Mouse (Mus musculus): Measurements from ENCODE around the gene Gm30191. TPM values are rescaled to one million over a fixed set of nuclear protein-coding genes. Genes with fewer than 3 reads are reported as not detected.

Gene Gm30191
- total and polyA plus RNA-seq, 2 experiments: not detected

DNA sequence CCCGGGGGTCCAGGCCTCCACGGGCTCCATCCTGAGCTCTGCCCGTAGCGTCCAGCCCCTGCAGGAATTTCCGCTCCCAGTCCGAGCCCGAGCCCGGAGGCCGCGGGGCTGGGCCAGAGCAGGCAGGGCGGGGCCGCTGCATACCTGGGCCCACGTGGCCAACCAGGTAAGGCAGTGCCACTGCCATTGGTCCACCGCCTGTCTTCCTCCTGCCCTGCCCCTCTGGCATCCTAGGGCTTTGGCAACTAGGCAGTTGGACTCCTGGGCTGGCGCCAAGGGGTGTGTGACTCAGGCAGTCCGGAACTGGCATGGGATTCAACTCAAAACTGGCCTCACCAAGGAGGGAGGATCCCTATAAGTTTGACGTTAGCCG lies 8.5 kb upstream of the Gm30191 start, which contains the start of gene Cnksr1:
Gene Cnksr1 (minus strand): TSS at position 121 of the 373 bp plus-strand sequence.
- Histone ChIP-seq H3K4me3 (ENCODE audit: insufficient read depth, low read depth, low read length) (no peak within 1 kb of the TSS), H3K36me3 (ENCODE audit: control insufficient read depth, insufficient read depth, low read length) (no peaks in the 10 kb centered on the region), H3K27ac (replicated peaks; ENCODE audit: insufficient read depth, low read depth, low read length) (no peak within 1 kb of the TSS; the same call in 1 of the 2 replicates), H3K79me2 (ENCODE audit: control insufficient read depth, insufficient read depth, low read length) (no peaks in the 10 kb centered on the region), H3K4me1 (ENCODE audit: control insufficient read depth, insufficient read depth, low read length) (peaks cover 4% of the 10 kb centered on the region), H3K27me3 (ENCODE audit: control insufficient read depth, insufficient read depth, low read length) (no peaks in the 10 kb centered on the region), H3K9ac (ENCODE audit: low read depth, low read length) (no peak within 1 kb of the TSS)
- DNase-seq (ENCODE audit: extremely low read depth, low read depth, low spot score): peak; percentile 79
- WGBS: 4% methylated on average over 18 of the region's 18 CpGs
- TF ChIP-seq CTCF (IDR thresholded peaks at IDR 0.05; ENCODE audit: low read depth, low read length): no peak
- TF ChIP-seq POLR2A (IDR thresholded peaks at IDR 0.05; ENCODE audit: extremely low read depth, insufficient read depth, low read length): no peak

DNA sequence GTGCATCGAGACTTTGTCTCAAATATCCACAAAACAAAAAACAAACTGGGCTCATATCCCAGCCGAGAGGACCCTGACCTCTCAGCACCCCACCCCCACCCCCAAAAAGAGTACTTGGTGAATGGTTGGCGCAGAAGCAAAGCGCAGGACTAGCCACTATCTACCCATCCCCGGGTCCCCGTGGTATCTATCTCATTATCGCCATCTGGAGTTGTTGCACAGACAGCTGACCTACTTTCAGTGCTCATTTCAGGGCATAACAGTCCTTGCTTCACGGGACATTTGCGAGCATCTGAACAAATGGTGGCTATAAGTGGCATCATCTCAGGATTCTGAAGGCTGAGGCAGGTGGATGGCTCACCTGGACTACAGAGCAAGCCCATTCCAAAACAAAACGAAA lies 8.0 kb upstream of the Gm30191 start:
- H3K27ac ChIP-seq (replicated peaks; ENCODE audit: insufficient read depth, low read depth, low read length): no peak overlapping the region; the same call in 1 of the 2 replicates
- no peak for DNase-seq (ENCODE audit: extremely low read depth, low read depth, low spot score)
- TF ChIP-seq CTCF (IDR thresholded peaks at IDR 0.05; ENCODE audit: low read depth, low read length) (no peak), POLR2A (IDR thresholded peaks at IDR 0.05; ENCODE audit: extremely low read depth, insufficient read depth, low read length) (no peak)
- no peak overlapping the region for H3K4me3 ChIP-seq (ENCODE audit: insufficient read depth, low read depth, low read length)
- no peaks in the 10 kb centered on the region for H3K36me3 ChIP-seq (ENCODE audit: control insufficient read depth, insufficient read depth, low read length)
- H3K9ac ChIP-seq (ENCODE audit: low read depth, low read length): no peak overlapping the region
- H3K79me2 ChIP-seq (ENCODE audit: control insufficient read depth, insufficient read depth, low read length): no peaks in the 10 kb centered on the region
- 7% methylated on average over 10 of the region's 10 CpGs for WGBS
- H3K4me1 ChIP-seq (ENCODE audit: control insufficient read depth, insufficient read depth, low read length): peaks cover 4% of the 10 kb centered on the region
- H3K27me3 ChIP-seq (ENCODE audit: control insufficient read depth, insufficient read depth, low read length): no peaks in the 10 kb centered on the region

DNA sequence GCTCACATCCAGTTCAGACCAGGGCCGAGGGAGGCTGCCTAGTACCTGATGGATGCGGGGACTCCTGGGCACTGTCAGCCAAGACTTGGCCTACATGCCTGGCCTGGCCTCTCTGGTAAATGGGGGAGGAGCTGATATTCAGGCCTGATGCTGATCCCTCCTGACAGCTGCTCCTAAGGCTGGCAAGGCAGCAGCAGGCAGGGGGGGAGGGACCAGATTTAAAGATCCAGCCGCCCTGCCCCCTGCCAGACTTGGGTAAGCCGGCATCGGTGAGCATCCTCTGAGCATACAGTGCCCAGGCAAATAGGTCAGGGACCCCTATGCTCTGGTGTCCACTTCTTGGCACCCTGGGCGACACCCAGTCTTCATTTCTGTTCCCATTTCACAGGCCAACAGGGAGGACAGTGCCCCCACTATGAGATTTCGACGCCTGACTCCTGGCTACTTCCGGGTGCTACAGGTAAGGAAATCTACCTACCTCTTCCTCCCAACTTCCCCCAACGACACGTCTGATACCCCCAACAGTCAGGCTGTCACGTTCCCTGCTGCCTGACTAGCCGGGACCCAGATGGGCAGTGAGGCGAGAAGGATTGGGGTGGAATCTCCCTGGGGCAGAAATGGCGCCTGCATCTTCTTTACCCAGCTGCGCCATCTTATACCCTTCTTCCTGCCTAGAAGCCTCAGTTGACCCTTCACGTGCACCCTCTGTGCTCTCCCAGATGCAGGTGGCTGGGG lies 3.1 kb upstream of the Gm30191 start, which contains the start of gene E130218I03Rik:
Gene E130218I03Rik (plus strand): TSS at position 147 of the 735 bp plus-strand sequence.
- 95% methylated on average over 17 of the region's 17 CpGs for WGBS
- DNase-seq (ENCODE audit: extremely low read depth, low read depth, low spot score): no peak
- TF ChIP-seq POLR2A (IDR thresholded peaks at IDR 0.05; ENCODE audit: extremely low read depth, insufficient read depth, low read length): no peak
- no peak for TF ChIP-seq CTCF (IDR thresholded peaks at IDR 0.05; ENCODE audit: low read depth, low read length)
- H3K36me3 ChIP-seq (ENCODE audit: control insufficient read depth, insufficient read depth, low read length): no peaks in the 10 kb centered on the region
- H3K9ac ChIP-seq (ENCODE audit: low read depth, low read length): no peak within 1 kb of the TSS
- peaks cover 2% of the 10 kb centered on the region for H3K4me1 ChIP-seq (ENCODE audit: control insufficient read depth, insufficient read depth, low read length)
- H3K27me3 ChIP-seq (ENCODE audit: control insufficient read depth, insufficient read depth, low read length): no peaks in the 10 kb centered on the region
- H3K4me3 ChIP-seq (ENCODE audit: insufficient read depth, low read depth, low read length): no peak within 1 kb of the TSS
- H3K27ac ChIP-seq (replicated peaks; ENCODE audit: insufficient read depth, low read depth, low read length): no peak within 1 kb of the TSS
- no peaks in the 10 kb centered on the region for H3K79me2 ChIP-seq (ENCODE audit: control insufficient read depth, insufficient read depth, low read length)

DNA sequence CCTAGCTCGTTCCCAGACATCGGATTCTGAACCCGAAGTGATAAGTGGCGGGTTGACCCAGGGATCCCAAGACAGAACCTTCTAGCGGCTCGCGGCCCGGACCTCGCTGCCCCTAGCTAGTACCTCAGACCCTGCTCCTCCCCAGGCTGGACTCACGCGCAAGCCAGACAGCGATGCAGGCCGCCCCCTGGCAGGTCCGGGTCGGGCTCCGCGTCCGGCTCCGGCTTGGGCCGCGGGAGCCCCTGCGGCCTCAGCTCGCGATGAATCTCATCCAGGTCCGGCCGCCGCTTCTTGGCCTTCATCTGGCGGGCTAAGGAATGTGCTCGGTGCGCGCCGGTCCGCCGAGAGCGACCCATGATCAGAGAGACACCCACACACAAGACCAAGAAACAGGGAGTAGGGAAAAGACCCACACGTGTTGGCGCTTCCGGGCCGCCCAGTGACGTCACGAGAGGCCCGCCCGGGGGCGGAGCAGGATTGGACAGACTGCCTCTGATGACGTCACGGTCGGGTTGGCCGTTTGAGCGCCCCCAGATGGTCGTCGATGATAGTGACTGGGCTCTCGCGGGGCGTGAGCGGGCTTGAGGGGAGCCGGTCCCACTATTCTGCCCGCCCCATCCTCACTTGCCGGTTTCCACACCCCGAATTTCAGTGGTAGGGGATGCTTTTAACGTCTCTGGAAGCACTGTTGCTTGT lies 1.4 kb upstream of the Gm30191 start, which contains the start of gene Zfp593:
Gene Zfp593 (minus strand): TSS at position 445 of the 696 bp plus-strand sequence.
- DNase-seq (ENCODE audit: extremely low read depth, low read depth, low spot score): peak; percentile 55
- WGBS: under 1% methylated on average over 60 of the region's 60 CpGs
- Histone ChIP-seq H3K4me1 (ENCODE audit: control insufficient read depth, insufficient read depth, low read length) (no peaks in the 10 kb centered on the region), H3K9ac (ENCODE audit: low read depth, low read length) (peak within 1 kb of the TSS; percentile 82), H3K79me2 (ENCODE audit: control insufficient read depth, insufficient read depth, low read length) (no peaks in the 10 kb centered on the region), H3K4me3 (ENCODE audit: insufficient read depth, low read depth, low read length) (peak within 1 kb of the TSS; percentile 85), H3K27ac (replicated peaks; ENCODE audit: insufficient read depth, low read depth, low read length) (no peak within 1 kb of the TSS), H3K36me3 (ENCODE audit: control insufficient read depth, insufficient read depth, low read length) (no peaks in the 10 kb centered on the region), H3K27me3 (ENCODE audit: control insufficient read depth, insufficient read depth, low read length) (no peaks in the 10 kb centered on the region; the same call in 1 of the 2 replicates)
- TF ChIP-seq CTCF (IDR thresholded peaks at IDR 0.05; ENCODE audit: low read depth, low read length): peak; percentile 84
- no peak for TF ChIP-seq POLR2A (IDR thresholded peaks at IDR 0.05; ENCODE audit: extremely low read depth, insufficient read depth, low read length)

DNA sequence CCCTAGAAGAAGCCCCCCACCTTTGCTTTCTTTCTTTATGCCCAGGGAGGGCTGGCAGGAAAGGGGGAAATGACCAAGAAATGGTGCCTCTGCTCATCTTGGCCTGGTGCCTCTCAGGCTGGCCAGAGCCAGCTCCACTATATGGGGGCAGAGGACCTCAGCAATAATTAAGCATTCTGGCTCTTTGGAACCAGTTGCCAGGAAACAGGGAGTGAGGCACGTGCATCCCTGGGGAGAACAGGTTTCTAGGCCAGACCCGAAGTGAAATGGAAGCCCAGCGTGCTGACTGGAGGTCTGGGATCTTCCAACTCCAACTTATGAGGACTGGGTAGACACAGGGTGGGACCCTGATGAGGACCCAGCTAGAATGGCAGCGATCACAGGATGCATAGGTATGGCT lies 479 bp upstream of the Gm30191 start:
- H3K4me3 ChIP-seq (ENCODE audit: insufficient read depth, low read depth, low read length): no peak overlapping the region
- peaks cover 6% of the 10 kb centered on the region for H3K27me3 ChIP-seq (ENCODE audit: control insufficient read depth, insufficient read depth, low read length)
- H3K27ac ChIP-seq (replicated peaks; ENCODE audit: insufficient read depth, low read depth, low read length): no peak overlapping the region
- 67% methylated on average over 4 of the region's 4 CpGs for WGBS
- no peaks in the 10 kb centered on the region for H3K79me2 ChIP-seq (ENCODE audit: control insufficient read depth, insufficient read depth, low read length)
- TF ChIP-seq CTCF (IDR thresholded peaks at IDR 0.05; ENCODE audit: low read depth, low read length): no peak
- TF ChIP-seq POLR2A (IDR thresholded peaks at IDR 0.05; ENCODE audit: extremely low read depth, insufficient read depth, low read length): no peak
- DNase-seq (ENCODE audit: extremely low read depth, low read depth, low spot score): no peak
- H3K36me3 ChIP-seq (ENCODE audit: control insufficient read depth, insufficient read depth, low read length): no peaks in the 10 kb centered on the region
- H3K4me1 ChIP-seq (ENCODE audit: control insufficient read depth, insufficient read depth, low read length): no peaks in the 10 kb centered on the region
- H3K9ac ChIP-seq (ENCODE audit: low read depth, low read length): no peak overlapping the region

Measured in liver, adult 2 months (tissue).